Mouse (Mus musculus) B cell, adult 2 months (primary cell): ENCODE data around the gene Pnpla8.

ENCODE experiments used
- DNase-seq, 2 experiments: peaks; one replicate each; pipeline ENCODE4 v3.0.0; 2022

Gene Pnpla8

GRCm38 (mm10) chr12:44357881-44358280, 136.7 kb downstream of the Pnpla8 start:
- DNase-seq = no peak

GRCm38 (mm10) chr12:44371076-44371710, 150.0 kb downstream of the Pnpla8 start:
- DNase-seq = no peak
